Mouse (Mus musculus): ENCODE measurements around the gene Rps27.

Gene Rps27

GRCm38 (mm10) chr3:90231507-90232333 is 18.3 kb upstream of the Rps27 start, which contains the start of gene Jtb:
Jtb (plus strand) TSS chr3:90231597.
- DNase-seq (ENCODE audit: low spot score in 2 of 2), result peak; percentile 91 to 93

- no peak for DNase-seq (ENCODE audit: low spot score in 2 of 2)
Measured at GRCm38 (mm10) chr3:90231075-90231474, 17.6 kb upstream of the Rps27 start.

GRCm38 (mm10) chr3:90224331-90224730 is 10.9 kb upstream of the Rps27 start:
- no peak for DNase-seq (ENCODE audit: low spot score in 2 of 2)

GRCm38 (mm10) chr3:90222941-90223340 is 9.5 kb upstream of the Rps27 start:
- DNase-seq (ENCODE audit: low spot score in 2 of 2), result no peak

GRCm38 (mm10) chr3:90222455-90222854 is 9.0 kb upstream of the Rps27 start:
- DNase-seq (ENCODE audit: low spot score in 2 of 2), result no peak

- no peak for DNase-seq (ENCODE audit: low spot score in 2 of 2)
Measured at GRCm38 (mm10) chr3:90221123-90221522, 7.7 kb upstream of the Rps27 start.

- DNase-seq (ENCODE audit: low spot score in 2 of 2), result peak in 1 of 2 experiments; percentile 25
Measured at GRCm38 (mm10) chr3:90220531-90220951, 7.1 kb upstream of the Rps27 start.

GRCm38 (mm10) chr3:90220088-90220487 is 6.6 kb upstream of the Rps27 start:
- peak in 1 of 2 experiments; percentile 30 for DNase-seq (ENCODE audit: low spot score in 2 of 2)

- no peak for DNase-seq (ENCODE audit: low spot score in 2 of 2)
Measured at GRCm38 (mm10) chr3:90215825-90216380, 2.5 kb upstream of the Rps27 start.

- peak in 1 of 2 experiments; percentile 20 for DNase-seq (ENCODE audit: low spot score in 2 of 2)
Measured at GRCm38 (mm10) chr3:90213956-90214684, 669 bp upstream of the Rps27 start.

- no peak for DNase-seq (ENCODE audit: low spot score in 2 of 2)
Measured at GRCm38 (mm10) chr3:90212723-90213122, 728 bp downstream of the Rps27 start.

- no peak for DNase-seq (ENCODE audit: low spot score in 2 of 2)
Measured at GRCm38 (mm10) chr3:90211475-90212398, 1.7 kb downstream of the Rps27 start.

GRCm38 (mm10) chr3:90209908-90210566 is 3.4 kb downstream of the Rps27 start:
- DNase-seq (ENCODE audit: low spot score in 2 of 2), result no peak

GRCm38 (mm10) chr3:90208662-90209061 is 4.8 kb downstream of the Rps27 start:
- DNase-seq (ENCODE audit: low spot score in 2 of 2), result no peak

GRCm38 (mm10) chr3:90204582-90204981 is 8.9 kb downstream of the Rps27 start:
- no peak for DNase-seq (ENCODE audit: low spot score in 2 of 2)

GRCm38 (mm10) chr3:90203619-90204018 is 9.8 kb downstream of the Rps27 start:
- DNase-seq (ENCODE audit: low spot score in 2 of 2), result no peak

- DNase-seq (ENCODE audit: low spot score in 2 of 2), result no peak
Measured at GRCm38 (mm10) chr3:90202884-90203283, 10.6 kb downstream of the Rps27 start.

- no peak for DNase-seq (ENCODE audit: low spot score in 2 of 2)
Measured at GRCm38 (mm10) chr3:90197548-90197947, 15.9 kb downstream of the Rps27 start.

- DNase-seq (ENCODE audit: low spot score in 2 of 2), result no peak
Measured at GRCm38 (mm10) chr3:90195644-90196043, 17.8 kb downstream of the Rps27 start.

GRCm38 (mm10) chr3:90194759-90195158 is 18.7 kb downstream of the Rps27 start:
- DNase-seq (ENCODE audit: low spot score in 2 of 2), result no peak
